Mouse (Mus musculus) frontal cortex, postnatal 25 days (tissue): ENCODE measurements around the gene Adad2.

ENCODE experiments used
- DNase-seq, 2 experiments: peaks; one replicate each; pipeline ENCODE4 v3.0.0; 2022; ENCODE audit warnings: low spot score in 2 of 2

The Adad2 gene

GRCm38 (mm10) chr8:119641058-119641457, 28.5 kb downstream of the Adad2 start:
- no peak for DNase-seq

GRCm38 (mm10) chr8:119642960-119643359, 30.4 kb downstream of the Adad2 start:
- DNase-seq = no peak

GRCm38 (mm10) chr8:119644429-119644960, 31.9 kb downstream of the Adad2 start:
- no peak for DNase-seq

GRCm38 (mm10) chr8:119644981-119645597, 32.5 kb downstream of the Adad2 start:
- DNase-seq = no peak

- no peak for DNase-seq
Observed at GRCm38 (mm10) chr8:119646197-119646596, 33.6 kb downstream of the Adad2 start.

GRCm38 (mm10) chr8:119646846-119647245, 34.3 kb downstream of the Adad2 start:
- DNase-seq = no peak

- no peak for DNase-seq
Observed at GRCm38 (mm10) chr8:119651324-119651723, 38.8 kb downstream of the Adad2 start.

GRCm38 (mm10) chr8:119656709-119657464, 44.3 kb downstream of the Adad2 start:
- no peak for DNase-seq

GRCm38 (mm10) chr8:119661081-119661480, 48.5 kb downstream of the Adad2 start:
- DNase-seq = no peak

GRCm38 (mm10) chr8:119661892-119662291, 49.3 kb downstream of the Adad2 start:
- no peak for DNase-seq

GRCm38 (mm10) chr8:119663440-119663839, 50.9 kb downstream of the Adad2 start:
- DNase-seq = no peak

- DNase-seq = no peak
Observed at GRCm38 (mm10) chr8:119665270-119665669, 52.7 kb downstream of the Adad2 start.
